Mouse (Mus musculus) frontal cortex, adult 2 months (tissue): ENCODE results near the gene P2rx2. TPM values are rescaled to one million over a fixed set of nuclear protein-coding genes. Genes with fewer than 3 reads are reported as not detected.

ENCODE experiments used
- DNase-seq, 2 experiments: peaks; one replicate each; pipeline ENCODE4 v3.0.0; 2022; ENCODE audit warnings: low spot score in 1 of 2; ENCODE audit errors: extremely low spot score in 1 of 2
- polyA plus RNA-seq: library from polyadenylated mRNA; depleted of rRNA; stranded (reverse); fragments of >200 nt; gene quantifications from 2 replicates; pipeline ENCODE4 v1.2.3, GENCODE M21; 2012; rRNA removed

Gene P2rx2
- polyA plus RNA-seq, 1 experiment, result 0.14 TPM

DNA sequence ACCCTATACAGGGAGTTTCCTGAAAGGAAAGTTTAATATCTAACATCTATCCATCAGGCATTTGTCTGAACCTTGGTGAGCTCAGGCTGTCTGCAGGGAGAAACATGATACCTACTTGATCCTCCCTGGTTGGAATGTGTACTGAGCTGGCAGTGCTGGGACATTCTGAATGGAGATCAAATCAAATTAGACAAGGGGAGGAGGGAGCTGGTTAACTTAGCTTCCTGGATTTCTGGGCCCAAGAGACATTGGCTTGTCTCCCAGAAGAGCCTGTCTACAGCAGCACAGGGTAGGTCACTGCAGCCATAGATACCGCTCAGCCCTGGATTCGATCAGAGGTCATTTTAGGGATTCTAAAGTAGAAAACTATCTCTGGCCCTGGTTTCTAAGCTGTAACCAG lies 4.2 kb downstream of the P2rx2 start:
- no peak for DNase-seq

DNA sequence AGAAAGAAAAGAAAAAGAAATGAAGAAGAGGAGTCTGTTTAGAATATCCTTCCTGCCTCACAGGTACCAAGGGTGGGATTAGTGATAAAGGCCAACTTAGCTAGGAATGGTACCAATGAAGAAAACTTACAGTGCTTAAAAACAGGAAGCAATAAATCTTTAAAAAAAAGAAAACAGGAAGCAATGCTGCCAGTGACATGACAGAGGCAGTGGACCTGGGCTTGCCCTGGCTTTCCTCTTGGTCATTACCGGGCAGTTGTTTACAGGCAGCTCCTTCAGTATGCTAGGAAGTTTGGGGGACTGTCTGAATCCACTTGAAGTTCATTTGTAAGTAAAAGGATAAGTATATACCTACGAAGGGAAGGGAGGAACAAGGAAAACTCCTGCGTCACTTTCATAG lies 12.5 kb downstream of the P2rx2 start:
- DNase-seq, result no peak

DNA sequence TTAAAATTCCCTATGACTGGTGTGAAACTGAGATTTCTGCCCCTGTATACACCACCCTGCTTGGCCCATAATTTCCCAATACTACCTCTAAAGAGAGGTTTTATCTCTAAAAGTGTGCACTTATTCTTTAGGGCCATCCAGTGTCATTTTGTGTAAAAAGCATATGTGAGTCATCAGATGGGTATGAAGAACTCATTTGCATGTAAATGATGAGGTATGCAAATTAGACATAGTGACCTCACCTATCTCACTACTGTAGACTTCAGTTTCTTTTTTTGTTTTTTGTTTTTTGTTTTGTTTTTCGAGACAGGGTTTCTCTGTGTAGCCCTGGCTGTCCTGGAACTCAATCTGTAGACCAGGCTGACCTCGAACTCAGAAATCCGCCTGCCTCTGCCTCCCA lies 29.9 kb downstream of the P2rx2 start:
- no peak for DNase-seq

DNA sequence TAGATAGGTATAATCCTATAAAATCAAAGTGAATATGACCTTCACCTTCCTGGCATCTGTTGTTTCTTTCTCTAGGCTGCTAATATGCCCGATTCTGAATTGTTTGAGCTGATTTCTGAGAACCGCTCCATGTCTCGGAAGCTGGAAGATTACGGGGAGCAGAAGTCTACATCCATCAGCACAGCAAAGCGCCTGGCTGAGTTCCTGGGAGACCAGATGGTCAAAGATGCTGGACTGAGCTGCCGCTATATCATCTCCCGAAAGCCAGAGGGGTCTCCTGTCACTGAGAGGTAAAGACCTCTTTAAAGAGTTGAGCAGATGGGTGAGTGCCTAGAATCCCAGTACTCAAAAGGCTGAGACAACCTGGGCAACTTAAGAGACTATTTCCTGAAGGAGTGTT lies 34.2 kb downstream of the P2rx2 start:
- DNase-seq, result no peak

DNA sequence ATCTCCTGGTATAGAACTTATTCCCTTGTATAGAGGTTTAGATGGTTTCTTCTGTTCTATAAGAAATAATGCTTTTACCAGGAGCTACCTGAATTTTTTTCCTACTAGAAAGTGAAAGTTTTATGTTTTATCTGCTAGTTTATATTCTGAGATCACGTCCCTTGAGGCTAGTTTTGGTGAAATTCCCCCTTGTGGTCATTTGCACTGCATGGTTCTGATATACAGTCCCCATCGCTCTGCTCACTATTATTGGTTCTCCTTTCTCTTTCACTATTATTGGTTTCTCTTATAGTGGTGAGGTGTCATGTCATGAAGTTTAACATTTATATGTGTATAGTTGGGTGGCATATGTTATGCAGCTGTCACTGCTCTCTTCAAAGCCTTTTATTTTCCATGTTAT lies 42.4 kb downstream of the P2rx2 start:
- DNase-seq, result no peak

DNA sequence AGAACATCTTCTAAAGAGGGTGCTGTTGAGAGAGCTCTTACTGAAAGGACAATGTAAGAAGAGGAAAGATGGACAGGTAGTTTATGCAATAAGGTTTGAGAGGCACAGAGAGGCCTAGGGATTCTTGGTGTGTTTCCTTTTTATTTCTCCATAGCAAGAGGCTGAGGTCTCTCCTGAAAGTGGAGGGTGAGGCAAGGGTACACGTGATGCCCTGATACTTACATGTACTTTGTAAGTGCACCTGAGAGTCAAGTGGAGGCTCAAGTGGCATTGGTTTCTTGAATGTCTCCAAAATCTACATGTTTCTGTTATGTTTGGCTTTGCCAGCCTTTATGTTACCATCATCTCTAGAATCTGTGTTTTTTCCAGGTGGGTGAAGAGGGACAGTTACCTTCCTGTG lies 46.4 kb downstream of the P2rx2 start:
- DNase-seq, result no peak

DNA sequence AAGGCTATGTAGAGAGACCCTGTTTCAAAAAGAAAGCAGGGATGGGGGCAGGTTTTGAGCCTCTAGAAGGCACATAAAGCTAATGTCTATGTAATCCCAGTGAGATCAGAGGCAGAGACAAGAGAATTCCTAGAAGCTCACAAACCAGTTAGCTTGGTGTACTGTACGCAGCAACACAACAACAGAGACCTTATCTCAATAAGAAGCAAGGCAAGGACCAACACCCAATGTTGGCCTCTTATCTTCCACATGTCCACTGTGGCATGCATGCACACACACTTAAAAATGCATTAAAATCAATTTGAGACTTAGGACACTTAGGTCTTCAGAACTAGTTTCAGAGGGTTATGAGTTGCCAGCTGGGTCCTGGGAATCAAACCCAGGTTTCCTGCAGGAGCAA lies 51.4 kb downstream of the P2rx2 start:
- no peak for DNase-seq

Other genes with a start within 250 kb of the P2rx2 start
- gene Gm35315, start 248.8 kb downstream of the P2rx2 start, polyA plus RNA-seq, result 0.90 and 1.2 TPM in 2 replicates
- gene Plcxd1, start 243.2 kb downstream of the P2rx2 start, polyA plus RNA-seq, result 14.3 and 17.5 TPM in 2 replicates
- 151 and 156 TPM in 2 replicates for gene Gtpbp6, start 235.0 kb downstream of the P2rx2 start, polyA plus RNA-seq
- 6.9 and 8.6 TPM in 2 replicates for gene Zfp605, start 233.1 kb downstream of the P2rx2 start, polyA plus RNA-seq
- 78.1 and 83.8 TPM in 2 replicates for gene Chfr, start 207.4 kb downstream of the P2rx2 start, polyA plus RNA-seq
- 17.9 and 20.8 TPM in 2 replicates for gene Golga3, start 166.5 kb downstream of the P2rx2 start, polyA plus RNA-seq
- 16.2 and 20.4 TPM in 2 replicates for gene Ankle2, start 112.2 kb downstream of the P2rx2 start, polyA plus RNA-seq
- 48.7 and 51.8 TPM in 2 replicates for gene Pgam5, start 73.3 kb downstream of the P2rx2 start, polyA plus RNA-seq
- 5.6 and 8.3 TPM in 2 replicates for gene Pxmp2, start 57.0 kb downstream of the P2rx2 start, polyA plus RNA-seq
- 1.6 and 1.7 TPM in 2 replicates for gene Pole, start 56.9 kb downstream of the P2rx2 start, polyA plus RNA-seq
- not detected in 2 replicates for gene Lrcol1, start 1.5 kb upstream of the P2rx2 start, polyA plus RNA-seq
- 54.9 and 60.8 TPM in 2 replicates for gene Fbrsl1, start 105.3 kb upstream of the P2rx2 start, polyA plus RNA-seq
- 43.8 and 52.2 TPM in 2 replicates for gene Galnt9, start 201.1 kb upstream of the P2rx2 start, polyA plus RNA-seq